Mouse (Mus musculus): ENCODE measurements at regions not wholly inside any gene's neighbourhood (a gene's known extent, or its start where the extent isn't known, plus 50 kb on each side); places are given as distances from the start of the nearest gene placed in this dataset.

- Histone ChIP-seq H3K4me1 (replicated peaks; ENCODE audit: control insufficient read depth, insufficient read depth, low read length) (peaks cover 18% of the 10 kb centered on the region), H3K4me3 (replicated peaks; ENCODE audit: low read length) (no peak overlapping the region), H3K9ac (replicated peaks; ENCODE audit: low read depth, low read length) (no peak overlapping the region), H3K27me3 (replicated peaks; ENCODE audit: control insufficient read depth, insufficient read depth, low read length) (no peaks in the 10 kb centered on the region), H3K9me3 (ENCODE audit: control insufficient read depth, low read length) (no peaks in the 10 kb centered on the region), H3K36me3 (ENCODE audit: control insufficient read depth, insufficient read depth) (no peaks in the 10 kb centered on the region), H3K4me2 (ENCODE audit: low read length) (no peak overlapping the region), H3K27ac (ENCODE audit: low read length) (no peak overlapping the region)
- ATAC-seq: no peak
- WGBS: 2% methylated on average over 7 of the region's 7 CpGs
Observed at GRCm38 (mm10) chr4:152916576-152916975, 438.9 kb upstream of the Kcnab2 start.

GRCm38 (mm10) chr4:152913497-152913896 lies 435.8 kb upstream of the Kcnab2 start:
- H3K27me3 ChIP-seq (replicated peaks; ENCODE audit: control insufficient read depth, insufficient read depth, low read length): no peaks in the 10 kb centered on the region
- ATAC-seq: peak; percentile 73
- no peaks in the 10 kb centered on the region for H3K9me3 ChIP-seq (ENCODE audit: control insufficient read depth, low read length)
- peaks cover 18% of the 10 kb centered on the region for H3K4me1 ChIP-seq (replicated peaks; ENCODE audit: control insufficient read depth, insufficient read depth, low read length)
- no peaks in the 10 kb centered on the region for H3K36me3 ChIP-seq (ENCODE audit: control insufficient read depth, insufficient read depth)
- H3K4me2 ChIP-seq (ENCODE audit: low read length): peak overlapping the region; percentile 39
- H3K27ac ChIP-seq (ENCODE audit: low read length): no peak overlapping the region
- H3K9ac ChIP-seq (replicated peaks; ENCODE audit: low read depth, low read length): 0 out of 2 replicates have a peak overlapping the region, but pooled peaks have one; percentile 5
- 0 out of 2 replicates have a peak overlapping the region, but pooled peaks have one; percentile 8 for H3K4me3 ChIP-seq (replicated peaks; ENCODE audit: low read length)
- WGBS: 19% methylated on average over 10 of the region's 10 CpGs

GRCm38 (mm10) chr4:152912846-152913245 lies 435.2 kb upstream of the Kcnab2 start:
- H3K4me1 ChIP-seq (replicated peaks; ENCODE audit: control insufficient read depth, insufficient read depth, low read length): peaks cover 18% of the 10 kb centered on the region
- no peak overlapping the region for H3K27ac ChIP-seq (ENCODE audit: low read length)
- no peak overlapping the region for H3K9ac ChIP-seq (replicated peaks; ENCODE audit: low read depth, low read length)
- H3K27me3 ChIP-seq (replicated peaks; ENCODE audit: control insufficient read depth, insufficient read depth, low read length): no peaks in the 10 kb centered on the region
- no peak overlapping the region for H3K4me3 ChIP-seq (replicated peaks; ENCODE audit: low read length)
- no peak overlapping the region; the same call in 1 of the 2 replicates for H3K4me2 ChIP-seq (ENCODE audit: low read length)
- WGBS: 17% methylated on average over 10 of the region's 10 CpGs
- H3K36me3 ChIP-seq (ENCODE audit: control insufficient read depth, insufficient read depth): no peaks in the 10 kb centered on the region
- H3K9me3 ChIP-seq (ENCODE audit: control insufficient read depth, low read length): no peaks in the 10 kb centered on the region
- ATAC-seq: no peak

GRCm38 (mm10) chr4:152908235-152908634 lies 430.6 kb upstream of the Kcnab2 start:
- Histone ChIP-seq H3K27ac (ENCODE audit: low read length) (no peak overlapping the region), H3K4me2 (ENCODE audit: low read length) (no peak overlapping the region), H3K36me3 (ENCODE audit: control insufficient read depth, insufficient read depth) (no peaks in the 10 kb centered on the region), H3K27me3 (replicated peaks; ENCODE audit: control insufficient read depth, insufficient read depth, low read length) (no peaks in the 10 kb centered on the region), H3K4me1 (replicated peaks; ENCODE audit: control insufficient read depth, insufficient read depth, low read length) (peaks cover 3% of the 10 kb centered on the region; the same call in 1 of the 2 replicates), H3K9me3 (ENCODE audit: control insufficient read depth, low read length) (no peaks in the 10 kb centered on the region), H3K4me3 (replicated peaks; ENCODE audit: low read length) (no peak overlapping the region), H3K9ac (replicated peaks; ENCODE audit: low read depth, low read length) (no peak overlapping the region)
- WGBS: 65% methylated on average over 5 of the region's 5 CpGs
- no peak for ATAC-seq

- H3K27me3 ChIP-seq (replicated peaks; ENCODE audit: control insufficient read depth, insufficient read depth, low read length): no peaks in the 10 kb centered on the region
- H3K27ac ChIP-seq (ENCODE audit: low read length): no peak overlapping the region
- H3K9ac ChIP-seq (replicated peaks; ENCODE audit: low read depth, low read length): no peak overlapping the region
- H3K9me3 ChIP-seq (ENCODE audit: control insufficient read depth, low read length): no peaks in the 10 kb centered on the region
- H3K4me1 ChIP-seq (replicated peaks; ENCODE audit: control insufficient read depth, insufficient read depth, low read length): peaks cover 2% of the 10 kb centered on the region; the same call in 1 of the 2 replicates
- ATAC-seq: no peak
- WGBS: 61% methylated on average over 11 of the region's 11 CpGs
- H3K4me3 ChIP-seq (replicated peaks; ENCODE audit: low read length): no peak overlapping the region
- no peak overlapping the region for H3K4me2 ChIP-seq (ENCODE audit: low read length)
- H3K36me3 ChIP-seq (ENCODE audit: control insufficient read depth, insufficient read depth): no peaks in the 10 kb centered on the region
Observed at GRCm38 (mm10) chr4:152902851-152903250, 425.2 kb upstream of the Kcnab2 start.

GRCm38 (mm10) chr4:152900049-152900448 lies 422.4 kb upstream of the Kcnab2 start:
- Histone ChIP-seq H3K9ac (replicated peaks; ENCODE audit: low read depth, low read length) (no peak overlapping the region), H3K36me3 (ENCODE audit: control insufficient read depth, insufficient read depth) (no peaks in the 10 kb centered on the region), H3K4me3 (replicated peaks; ENCODE audit: low read length) (no peak overlapping the region), H3K27ac (ENCODE audit: low read length) (peak overlapping the region; percentile 20; the same call in 1 of the 2 replicates), H3K27me3 (replicated peaks; ENCODE audit: control insufficient read depth, insufficient read depth, low read length) (no peaks in the 10 kb centered on the region), H3K4me2 (ENCODE audit: low read length) (no peak overlapping the region), H3K4me1 (replicated peaks; ENCODE audit: control insufficient read depth, insufficient read depth, low read length) (peaks cover 3% of the 10 kb centered on the region; the same call in 1 of the 2 replicates), H3K9me3 (ENCODE audit: control insufficient read depth, low read length) (no peaks in the 10 kb centered on the region)
- no peak for ATAC-seq
- WGBS: 35% methylated on average over 4 of the region's 4 CpGs

GRCm38 (mm10) chr4:152895076-152895475 lies 417.4 kb upstream of the Kcnab2 start:
- no peak overlapping the region for H3K9ac ChIP-seq (replicated peaks; ENCODE audit: low read depth, low read length)
- H3K9me3 ChIP-seq (ENCODE audit: control insufficient read depth, low read length): peaks cover 3% of the 10 kb centered on the region; the same call in 1 of the 2 replicates
- 59% methylated on average over 13 of the region's 13 CpGs for WGBS
- no peak overlapping the region for H3K27ac ChIP-seq (ENCODE audit: low read length)
- H3K36me3 ChIP-seq (ENCODE audit: control insufficient read depth, insufficient read depth): no peaks in the 10 kb centered on the region
- H3K27me3 ChIP-seq (replicated peaks; ENCODE audit: control insufficient read depth, insufficient read depth, low read length): no peaks in the 10 kb centered on the region
- no peak overlapping the region for H3K4me2 ChIP-seq (ENCODE audit: low read length)
- H3K4me3 ChIP-seq (replicated peaks; ENCODE audit: low read length): no peak overlapping the region
- H3K4me1 ChIP-seq (replicated peaks; ENCODE audit: control insufficient read depth, insufficient read depth, low read length): 0 out of 2 replicates have a peak, but pooled peaks cover 3% of the 10 kb centered on the region
- ATAC-seq: no peak

- Histone ChIP-seq H3K27me3 (replicated peaks; ENCODE audit: control insufficient read depth, insufficient read depth, low read length) (no peaks in the 10 kb centered on the region), H3K27ac (ENCODE audit: low read length) (no peak overlapping the region), H3K4me2 (ENCODE audit: low read length) (no peak overlapping the region), H3K36me3 (ENCODE audit: control insufficient read depth, insufficient read depth) (no peaks in the 10 kb centered on the region), H3K9ac (replicated peaks; ENCODE audit: low read depth, low read length) (no peak overlapping the region), H3K4me3 (replicated peaks; ENCODE audit: low read length) (no peak overlapping the region), H3K9me3 (ENCODE audit: control insufficient read depth, low read length) (peaks cover 6% of the 10 kb centered on the region; the same call in 1 of the 2 replicates), H3K4me1 (replicated peaks; ENCODE audit: control insufficient read depth, insufficient read depth, low read length) (0 out of 2 replicates have a peak, but pooled peaks cover 3% of the 10 kb centered on the region)
- ATAC-seq: no peak
- 84% methylated on average over 3 of the region's 3 CpGs for WGBS
Observed at GRCm38 (mm10) chr4:152892997-152893396, 415.3 kb upstream of the Kcnab2 start.

GRCm38 (mm10) chr4:152889211-152889610 lies 411.5 kb upstream of the Kcnab2 start:
- H3K4me2 ChIP-seq (ENCODE audit: low read length): no peak overlapping the region
- 79% methylated on average over 5 of the region's 5 CpGs for WGBS
- ATAC-seq: no peak

GRCm38 (mm10) chr4:152888306-152888705 lies 410.6 kb upstream of the Kcnab2 start:
- Histone ChIP-seq H3K4me3 (replicated peaks; ENCODE audit: low read length) (no peak overlapping the region), H3K9ac (replicated peaks; ENCODE audit: low read depth, low read length) (no peak overlapping the region), H3K9me3 (ENCODE audit: control insufficient read depth, low read length) (peaks cover 6% of the 10 kb centered on the region; the same call in 1 of the 2 replicates), H3K4me1 (replicated peaks; ENCODE audit: control insufficient read depth, insufficient read depth, low read length) (no peaks in the 10 kb centered on the region), H3K27ac (ENCODE audit: low read length) (no peak overlapping the region), H3K4me2 (ENCODE audit: low read length) (no peak overlapping the region), H3K36me3 (ENCODE audit: control insufficient read depth, insufficient read depth) (no peaks in the 10 kb centered on the region), H3K27me3 (replicated peaks; ENCODE audit: control insufficient read depth, insufficient read depth, low read length) (no peaks in the 10 kb centered on the region)
- WGBS: 75% methylated on average over 14 of the region's 14 CpGs
- no peak for ATAC-seq

More at GRCm38 (mm10) chr4:152889211-152889610, 411.5 kb upstream of the Kcnab2 start:
- H3K27ac ChIP-seq (ENCODE audit: low read length): no peak overlapping the region
- no peaks in the 10 kb centered on the region for H3K36me3 ChIP-seq (ENCODE audit: control insufficient read depth, insufficient read depth)
- no peaks in the 10 kb centered on the region for H3K4me1 ChIP-seq (replicated peaks; ENCODE audit: control insufficient read depth, insufficient read depth, low read length)
- no peaks in the 10 kb centered on the region for H3K27me3 ChIP-seq (replicated peaks; ENCODE audit: control insufficient read depth, insufficient read depth, low read length)
- H3K9me3 ChIP-seq (ENCODE audit: control insufficient read depth, low read length): peaks cover 6% of the 10 kb centered on the region; the same call in 1 of the 2 replicates
- H3K9ac ChIP-seq (replicated peaks; ENCODE audit: low read depth, low read length): no peak overlapping the region
- no peak overlapping the region for H3K4me3 ChIP-seq (replicated peaks; ENCODE audit: low read length)

Measured in forebrain, embryonic 16.5 days (tissue).